Mouse (Mus musculus) neural tube, embryonic 11.5 days (tissue): ENCODE results near the gene Usp16. TPM values are rescaled to one million over a fixed set of nuclear protein-coding genes. Genes with fewer than 3 reads are reported as not detected.

ENCODE experiments used
- ATAC-seq: fragments of 200-750 bp; cut with Nextera tagmentation; 2 replicates; pipeline ENCODE4 v1.8.0; 2017; ENCODE audit warnings: moderate number of reproducible peaks, mild to moderate bottlenecking, moderate TSS enrichment, moderate library complexity; ENCODE audit not compliant: insufficient read depth, low FRiP score, low TSS enrichment
- DNase-seq: peaks from one replicate; pipeline ENCODE4 v3.0.0-alpha.2; 2015; ENCODE audit warnings: low spot score
- H3K27ac ChIP-seq: fragments of 300-500 bp; sonication (generic); 2 replicates; pipeline ENCODE4 v1.5.1; 2014; ENCODE audit warnings: low read depth, mild to moderate bottlenecking, low read length
- H3K27me3 ChIP-seq: fragments of 300-500 bp; sonication (generic); 2 replicates; pipeline ENCODE4 v1.6.1; 2014; ENCODE audit warnings: mild to moderate bottlenecking, low read length, mixed read lengths; ENCODE audit not compliant: control insufficient read depth, insufficient read depth
- H3K36me3 ChIP-seq: fragments of 300-500 bp; sonication (generic); 2 replicates; pipeline ENCODE4 v1.6.1; 2014; ENCODE audit warnings: mild to moderate bottlenecking, low read length, moderate library complexity, mixed read lengths; ENCODE audit not compliant: control insufficient read depth, insufficient read depth
- H3K4me1 ChIP-seq: fragments of 300-500 bp; sonication (generic); 2 replicates; pipeline ENCODE4 v1.6.1; 2014; ENCODE audit warnings: low read length, mixed read lengths; ENCODE audit not compliant: control insufficient read depth, insufficient read depth
- H3K4me2 ChIP-seq: fragments of 300-500 bp; sonication (generic); 2 replicates; pipeline ENCODE4 v1.6.1; 2014; ENCODE audit warnings: low read depth, mild to moderate bottlenecking, moderate library complexity
- H3K4me3 ChIP-seq: fragments of 300-500 bp; sonication (generic); 2 replicates; pipeline ENCODE4 v1.5.1; 2014; ENCODE audit warnings: low read depth, low read length
- H3K9ac ChIP-seq: fragments of 300-500 bp; sonication (generic); 2 replicates; pipeline ENCODE4 v1.6.1; 2014; ENCODE audit warnings: mild to moderate bottlenecking, low read length
- H3K9me3 ChIP-seq: fragments of 300-500 bp; sonication (generic); 2 replicates; pipeline ENCODE4 v1.6.1; 2016; ENCODE audit warnings: low read length; ENCODE audit not compliant: control insufficient read depth
- WGBS: fragments of 180-500 bp; shearing (Covaris S2); extraction: QIAGEN DNeasy Blood & Tissue Kit; methylation state at CpG from one replicate; pipeline ENCODE4 v1.1.7; 2014; 5-methylcytosine and 5-hydroxymethylcytosine counted together
- polyA plus RNA-seq: library from polyadenylated mRNA; unstranded; fragments of >200 nt; fragmentation: Nextera tagmentation; extraction: Ambion mirVana; gene quantifications from 2 replicates; pipeline ENCODE4 v1.2.1, GENCODE M21; 2014

Gene Usp16
- 51.4 and 53.0 TPM in 2 replicates for polyA plus RNA-seq

- peak within 1 kb of the TSS; percentile 36; the same call in 1 of the 2 replicates for H3K27ac ChIP-seq
- peak within 1 kb of the TSS; percentile 84 for H3K9ac ChIP-seq
- DNase-seq = peak; percentile 90
- no peaks in the 10 kb centered on the region; the same call in none of the 2 replicates for H3K36me3 ChIP-seq
- peak within 1 kb of the TSS; percentile 80 for H3K4me3 ChIP-seq
- H3K4me1 ChIP-seq = peaks cover 7% of the 10 kb centered on the region
- H3K9me3 ChIP-seq = no peaks in the 10 kb centered on the region
- ATAC-seq = peak; percentile 96
- peak within 1 kb of the TSS; percentile 75 for H3K4me2 ChIP-seq
- WGBS = 10% methylated on average over 41 of the region's 45 CpGs
- no peaks in the 10 kb centered on the region for H3K27me3 ChIP-seq
These were observed at the start of gene Usp16 for GRCm38 (mm10) chr16:87454419-87455179. Gene Usp16 (plus strand): TSS chr16:87454703.

GRCm38 (mm10) chr16:87405001-87405400 is 49.5 kb upstream of the Usp16 start:
- H3K9ac ChIP-seq = no peak overlapping the region
- H3K36me3 ChIP-seq = peaks cover 11% of the 10 kb centered on the region
- no peak overlapping the region for H3K4me3 ChIP-seq
- H3K27ac ChIP-seq = no peak overlapping the region
- no peaks in the 10 kb centered on the region for H3K4me1 ChIP-seq
- H3K27me3 ChIP-seq = no peaks in the 10 kb centered on the region
- 84% methylated on average over 3 of the region's 3 CpGs for WGBS
- no peak overlapping the region for H3K4me2 ChIP-seq
- no peaks in the 10 kb centered on the region for H3K9me3 ChIP-seq
- ATAC-seq (no peak), DNase-seq (no peak)

GRCm38 (mm10) chr16:87420662-87421061 is 33.8 kb upstream of the Usp16 start:
- no peak for ATAC-seq
- no peak overlapping the region for H3K4me3 ChIP-seq
- no peaks in the 10 kb centered on the region for H3K9me3 ChIP-seq
- no peak overlapping the region for H3K27ac ChIP-seq
- H3K36me3 ChIP-seq = peaks cover 38% of the 10 kb centered on the region
- H3K27me3 ChIP-seq = no peaks in the 10 kb centered on the region
- 94% methylated on average over 8 of the region's 8 CpGs for WGBS
- no peak overlapping the region for H3K4me2 ChIP-seq
- no peaks in the 10 kb centered on the region for H3K4me1 ChIP-seq
- H3K9ac ChIP-seq = no peak overlapping the region
- no peak for DNase-seq

- H3K4me3 ChIP-seq = no peak overlapping the region
- no peak for ATAC-seq
- no peak overlapping the region for H3K9ac ChIP-seq
- 95% methylated on average over 8 of the region's 8 CpGs for WGBS
- no peak for DNase-seq
- H3K36me3 ChIP-seq = peaks cover 16% of the 10 kb centered on the region
- H3K4me1 ChIP-seq = no peaks in the 10 kb centered on the region
- H3K4me2 ChIP-seq = no peak overlapping the region
- H3K27ac ChIP-seq = no peak overlapping the region
- no peaks in the 10 kb centered on the region for H3K27me3 ChIP-seq
- no peaks in the 10 kb centered on the region for H3K9me3 ChIP-seq
These were observed 27.0 kb upstream of the Usp16 start for GRCm38 (mm10) chr16:87427516-87427915.

- no peaks in the 10 kb centered on the region for H3K9me3 ChIP-seq
- H3K27me3 ChIP-seq = no peaks in the 10 kb centered on the region
- peak; percentile 99 for ATAC-seq
- no peak within 1 kb of the TSS for H3K27ac ChIP-seq
- H3K4me1 ChIP-seq = no peaks in the 10 kb centered on the region
- H3K4me3 ChIP-seq = peak within 1 kb of the TSS; percentile 90
- peak; percentile 98 for DNase-seq
- H3K9ac ChIP-seq = peak within 1 kb of the TSS; percentile 88
- under 1% methylated on average over 56 of the region's 56 CpGs for WGBS
- no peaks in the 10 kb centered on the region for H3K36me3 ChIP-seq
- H3K4me2 ChIP-seq = peak within 1 kb of the TSS; percentile 84
These were observed 22.3 kb upstream of the Usp16 start, which contains the start of gene Ltn1 for GRCm38 (mm10) chr16:87432033-87432814. Gene Ltn1 (minus strand): TSS chr16:87432612.

- no peaks in the 10 kb centered on the region for H3K27me3 ChIP-seq
- no peaks in the 10 kb centered on the region for H3K9me3 ChIP-seq
- no peak overlapping the region for H3K4me2 ChIP-seq
- no peaks in the 10 kb centered on the region for H3K36me3 ChIP-seq
- no peaks in the 10 kb centered on the region for H3K4me1 ChIP-seq
- no peak overlapping the region for H3K9ac ChIP-seq
- ATAC-seq (no peak), DNase-seq (no peak)
- no peak overlapping the region for H3K27ac ChIP-seq
- WGBS = 90% methylated on average over 7 of the region's 7 CpGs
- H3K4me3 ChIP-seq = no peak overlapping the region
These were observed 20.2 kb upstream of the Usp16 start for GRCm38 (mm10) chr16:87434266-87434665.

- Histone ChIP-seq H3K9me3 (no peaks in the 10 kb centered on the region), H3K9ac (no peak overlapping the region), H3K4me1 (no peaks in the 10 kb centered on the region), H3K27me3 (no peaks in the 10 kb centered on the region), H3K27ac (no peak overlapping the region), H3K4me2 (no peak overlapping the region), H3K4me3 (no peak overlapping the region), H3K36me3 (no peaks in the 10 kb centered on the region)
- DNase-seq = no peak
- 82% methylated on average over 6 of the region's 6 CpGs for WGBS
- no peak for ATAC-seq
These were observed 19.6 kb upstream of the Usp16 start for GRCm38 (mm10) chr16:87434946-87435345.

- Histone ChIP-seq H3K27ac (no peak overlapping the region), H3K27me3 (no peaks in the 10 kb centered on the region), H3K9ac (no peak overlapping the region), H3K4me1 (no peaks in the 10 kb centered on the region), H3K4me3 (no peak overlapping the region), H3K36me3 (no peaks in the 10 kb centered on the region), H3K4me2 (no peak overlapping the region), H3K9me3 (no peaks in the 10 kb centered on the region)
- WGBS = 85% methylated on average over 13 of the region's 13 CpGs
- ATAC-seq (no peak), DNase-seq (no peak)
These were observed 18.9 kb upstream of the Usp16 start for GRCm38 (mm10) chr16:87435411-87436205.
